Mouse (Mus musculus): ENCODE measurements around the gene Mycbp2.

Mycbp2 gene

GRCm38 (mm10) chr14:103346729-103347505 lies at the start of gene Mycbp2:
TSS of gene Mycbp2 (minus strand) at chr14:103346814.
- in situ Hi-C loops (cut with MboI, MseI) = loop anchor here in 1 of 2 experiments (5.0 to 10.0 kb wide), 2 partner anchors 125 to 252 kb away; partner anchors contain the start of gene Fbxl3

- in situ Hi-C loops (cut with MboI, MseI) = no loop called here
Observed at GRCm38 (mm10) chr14:103392391-103392790, 45.8 kb upstream of the Mycbp2 start.

GRCm38 (mm10) chr14:103387431-103387830 lies 40.8 kb upstream of the Mycbp2 start:
- in situ Hi-C loops (cut with MboI, MseI) = no loop called here

- in situ Hi-C loops (cut with MboI, MseI) = no loop called here
Observed at GRCm38 (mm10) chr14:103386871-103387270, 40.3 kb upstream of the Mycbp2 start.

- in situ Hi-C loops (cut with MboI, MseI) = no loop called here
Observed at GRCm38 (mm10) chr14:103385084-103385610, 38.5 kb upstream of the Mycbp2 start.

GRCm38 (mm10) chr14:103378703-103379102 lies 32.1 kb upstream of the Mycbp2 start:
- in situ Hi-C loops (cut with MboI, MseI) = no loop called here

- in situ Hi-C loops (cut with MboI, MseI) = no loop called here
Observed at GRCm38 (mm10) chr14:103376765-103377164, 30.2 kb upstream of the Mycbp2 start.

- in situ Hi-C loops (cut with MboI, MseI) = no loop called here
Observed at GRCm38 (mm10) chr14:103375523-103375922, 28.9 kb upstream of the Mycbp2 start.

- in situ Hi-C loops (cut with MboI, MseI) = no loop called here
Observed at GRCm38 (mm10) chr14:103363199-103363598, 16.6 kb upstream of the Mycbp2 start.

- in situ Hi-C loops (cut with MboI, MseI) = loop anchor here in 1 of 2 experiments (5.0 kb wide), 1 partner anchor 91 kb away; no protein-coding TSS in a partner anchor
Observed at GRCm38 (mm10) chr14:103356066-103356465, 9.5 kb upstream of the Mycbp2 start.

GRCm38 (mm10) chr14:103354396-103355352 lies 8.1 kb upstream of the Mycbp2 start:
- in situ Hi-C loops (cut with MboI, MseI) = loop anchor here (5.0 kb wide), 2 partner anchors 68 to 93 kb away; no protein-coding TSS in a partner anchor

- in situ Hi-C loops (cut with MboI, MseI) = loop anchor here in 1 of 2 experiments (5.0 to 10.0 kb wide), 2 partner anchors 126 to 251 kb away; partner anchors contain the start of gene Fbxl3
Observed at GRCm38 (mm10) chr14:103345858-103346728, 521 bp downstream of the Mycbp2 start.

GRCm38 (mm10) chr14:103345486-103345857 lies 1.1 kb downstream of the Mycbp2 start:
- in situ Hi-C loops (cut with MboI, MseI) = loop anchor here in 1 of 2 experiments (5.0 to 10.0 kb wide), 2 partner anchors 127 to 251 kb away; partner anchors contain the start of gene Fbxl3

- in situ Hi-C loops (cut with MboI, MseI) = loop anchor here in 1 of 2 experiments (5.0 to 10.0 kb wide), 2 partner anchors 127 to 250 kb away; partner anchors contain the start of gene Fbxl3
Observed at GRCm38 (mm10) chr14:103345011-103345410, 1.6 kb downstream of the Mycbp2 start.

GRCm38 (mm10) chr14:103343791-103344190 lies 2.8 kb downstream of the Mycbp2 start:
- in situ Hi-C loops (cut with MboI, MseI) = loop anchor here in 1 of 2 experiments (10.0 kb wide), 1 partner anchor 249 kb away; the partner anchor contains the start of gene Fbxl3

GRCm38 (mm10) chr14:103341385-103342294 lies 5.0 kb downstream of the Mycbp2 start:
- in situ Hi-C loops (cut with MboI, MseI) = loop anchor here in 1 of 2 experiments (10.0 kb wide), 1 partner anchor 247 kb away; the partner anchor contains the start of gene Fbxl3

- in situ Hi-C loops (cut with MboI, MseI) = no loop called here
Observed at GRCm38 (mm10) chr14:103312926-103313325, 33.7 kb downstream of the Mycbp2 start.

GRCm38 (mm10) chr14:103296227-103296626 lies 50.4 kb downstream of the Mycbp2 start:
- in situ Hi-C loops (cut with MboI, MseI) = no loop called here

GRCm38 (mm10) chr14:103286650-103287049 lies 60.0 kb downstream of the Mycbp2 start:
- in situ Hi-C loops (cut with MboI, MseI) = no loop called here

Data from T-helper 17 cell (primary cell).